Mouse (Mus musculus) ES-Bruce4 (cell line): ENCODE data around the gene Rassf3.

Source experiments
- CTCF ChIP-seq: IDR thresholded peaks from one replicate; pipeline ENCODE4 v1.8.1; 2011; ENCODE audit warnings: low read depth, low read length
- EP300 ChIP-seq: IDR thresholded peaks from 2 replicates; pipeline ENCODE4 v1.6.1; 2011; ENCODE audit warnings: low read depth, low read length; ENCODE audit not compliant: insufficient read depth

- TF ChIP-seq CTCF, result no peak
- no peak for TF ChIP-seq EP300
Observed at GRCm38 (mm10) chr10:121492608-121493315, 16.6 kb upstream of the Rassf3 start.
